11 mouse cellular contexts compared by ENCODE assay signal in the genomic region with DNA sequence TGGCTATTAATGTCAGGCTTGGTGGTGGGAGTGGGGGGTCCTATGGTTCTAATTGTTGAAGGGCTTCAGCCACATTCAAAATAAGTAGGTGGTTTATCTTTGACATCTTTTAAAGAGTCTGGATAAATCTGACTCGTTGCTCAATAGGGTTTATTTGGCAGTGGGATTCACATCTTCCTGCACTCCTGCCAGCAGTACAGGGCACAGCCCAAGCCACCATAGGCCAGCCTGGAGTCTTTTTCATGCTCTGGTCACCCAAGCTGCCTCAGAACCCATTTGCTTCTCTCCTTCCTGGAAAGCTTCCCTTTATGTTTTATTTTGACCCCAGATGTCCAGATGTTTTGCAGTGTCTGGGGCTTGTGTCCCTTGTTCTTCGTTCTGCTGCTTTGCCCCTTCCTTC. TPM values are rescaled to one million over a fixed set of nuclear protein-coding genes. Genes with fewer than 3 reads are reported as not detected.
DNase-seq lines count a peak whose midpoint lies in the region; ATAC-seq and TF ChIP-seq lines count a peak whose summit lies in the region.
"Had no signal": no experiment of that assay in that cellular context is flagged by ENCODE, and none has a peak within 500 bp of the region (broad histone marks: within the 10 kb centered on the region; RNA-seq: fewer than 3 reads in every experiment).

No protein-coding gene starts in this region.

- H3K4me1 ChIP-seq in forebrain, embryonic 15.5 days, result 0 out of 2 replicates have a peak, but pooled peaks cover 6% of the 10 kb centered on the region
- no peaks in the 10 kb centered on the region for H3K4me1 ChIP-seq in forebrain, postnatal 0 days (ENCODE audit: insufficient read depth)
- peaks cover 32% of the 10 kb centered on the region for H3K4me1 ChIP-seq in heart, embryonic 15.5 days (replicated peaks)
- peaks cover 19% of the 10 kb centered on the region for H3K4me1 ChIP-seq in neural tube, embryonic 15.5 days
- H3K4me1 ChIP-seq: embryonic facial prominence, embryonic 10.5 days had no signal

- DNase-seq in forebrain, postnatal 0 days, result no peak
- no peak for DNase-seq in heart, adult 8-10 months (ENCODE audit: low spot score)
- no peak for DNase-seq in neural tube, embryonic 10.5 days (ENCODE audit: extremely low spot score, low spot score)
- DNase-seq in spleen, postnatal 4 days (ENCODE audit: low spot score in 2 of 2), result no peak
- DNase-seq: kidney, adult 11 months had no signal

- H3K4me3 ChIP-seq in forebrain, embryonic 15.5 days, result no peak overlapping the region
- no peak overlapping the region for H3K4me3 ChIP-seq in forebrain, postnatal 0 days (ENCODE audit: low read depth, low read length)
- H3K4me3 ChIP-seq in heart, embryonic 15.5 days, result no peak overlapping the region
- H3K4me3 ChIP-seq in neural tube, embryonic 15.5 days (replicated peaks), result no peak overlapping the region
- H3K4me3 ChIP-seq: embryonic facial prominence, embryonic 10.5 days; heart, embryonic 10.5 days had no signal

- 0 out of 2 replicates have a peak overlapping the region, but pooled peaks have one; percentile 1 for H3K27ac ChIP-seq in forebrain, embryonic 15.5 days (replicated peaks)
- no peak overlapping the region for H3K27ac ChIP-seq in forebrain, postnatal 0 days (ENCODE audit: low read depth, low read length)
- H3K27ac ChIP-seq in heart, embryonic 15.5 days, result 0 out of 2 replicates have a peak overlapping the region, but pooled peaks have one; percentile 8
- peak overlapping the region; percentile 23; the same call in 1 of the 2 replicates for H3K27ac ChIP-seq in neural tube, embryonic 15.5 days (replicated peaks)
- H3K27ac ChIP-seq: embryonic facial prominence, embryonic 10.5 days; heart, embryonic 10.5 days had no signal

- H3K9me3 ChIP-seq in forebrain, embryonic 15.5 days, result no peaks in the 10 kb centered on the region
- no peaks in the 10 kb centered on the region for H3K9me3 ChIP-seq in forebrain, postnatal 0 days (ENCODE audit: low read length)
- no peaks in the 10 kb centered on the region for H3K9me3 ChIP-seq in heart, embryonic 15.5 days (replicated peaks)
- no peaks in the 10 kb centered on the region for H3K9me3 ChIP-seq in neural tube, embryonic 15.5 days (replicated peaks)
- H3K9me3 ChIP-seq: embryonic facial prominence, embryonic 10.5 days; G1E; heart, embryonic 10.5 days had no signal

- H3K4me2 ChIP-seq in forebrain, embryonic 15.5 days (replicated peaks), result no peak overlapping the region
- H3K4me2 ChIP-seq in forebrain, postnatal 0 days (ENCODE audit: low read depth), result no peak overlapping the region
- no peak overlapping the region for H3K4me2 ChIP-seq in heart, embryonic 15.5 days
- H3K4me2 ChIP-seq in neural tube, embryonic 15.5 days, result no peak overlapping the region

- peaks cover 72% of the 10 kb centered on the region for H3K36me3 ChIP-seq in forebrain, embryonic 15.5 days
- peaks cover 60% of the 10 kb centered on the region for H3K36me3 ChIP-seq in forebrain, postnatal 0 days (ENCODE audit: insufficient read depth)
- H3K36me3 ChIP-seq in heart, embryonic 15.5 days, result peaks cover 79% of the 10 kb centered on the region
- H3K36me3 ChIP-seq in neural tube, embryonic 15.5 days, result peaks cover 66% of the 10 kb centered on the region

- H3K27me3 ChIP-seq in forebrain, embryonic 15.5 days, result no peaks in the 10 kb centered on the region
- no peaks in the 10 kb centered on the region for H3K27me3 ChIP-seq in forebrain, postnatal 0 days (ENCODE audit: insufficient read depth, low read length)
- no peaks in the 10 kb centered on the region for H3K27me3 ChIP-seq in heart, embryonic 15.5 days
- H3K27me3 ChIP-seq in neural tube, embryonic 15.5 days (replicated peaks), result no peaks in the 10 kb centered on the region

- no peak for ATAC-seq in forebrain, embryonic 15.5 days (replicated peaks)
- no peak for ATAC-seq in forebrain, postnatal 0 days
- no peak for ATAC-seq in heart, embryonic 15.5 days (replicated peaks; ENCODE audit: insufficient number of reproducible peaks, insufficient read depth, low FRiP score, low read depth)
- ATAC-seq in neural tube, embryonic 15.5 days (ENCODE audit: low FRiP score), result no peak

- WGBS in forebrain, embryonic 15.5 days, result 77% methylated on average over 2 of the region's 2 CpGs
- WGBS in forebrain, postnatal 0 days, result 74% methylated on average over 2 of the region's 2 CpGs
- 71% methylated on average over 2 of the region's 2 CpGs for WGBS in heart, embryonic 15.5 days
- WGBS in neural tube, embryonic 15.5 days, result 80% methylated on average over 2 of the region's 2 CpGs

- H3K9ac ChIP-seq in forebrain, embryonic 15.5 days (replicated peaks), result no peak overlapping the region
- no peak overlapping the region for H3K9ac ChIP-seq in forebrain, postnatal 0 days
- H3K9ac ChIP-seq in heart, embryonic 15.5 days, result no peak overlapping the region
- H3K9ac ChIP-seq in neural tube, embryonic 15.5 days (replicated peaks), result no peak overlapping the region

- no peak for TF ChIP-seq CTCF in forebrain, postnatal 0 days (IDR thresholded peaks at IDR 0.05; ENCODE audit: low read depth)

RNA-seq across cellular contexts. Expression of a gene that starts 7.6 kb away (rescaled TPM):
- 3.4 and 3.5 TPM in 2 replicates for polyA plus RNA-seq in forebrain, embryonic 15.5 days (2015; fragmentation: Nextera tagmentation; extraction: Ambion mirVana)
- 6.2 and 8.8 TPM in 2 replicates for total RNA-seq in forebrain, postnatal 0 days (2014; rRNA removed)
- polyA plus RNA-seq in forebrain, postnatal 0 days (2015; fragmentation: Nextera tagmentation; extraction: Ambion mirVana), result 4.7 and 7.6 TPM in 2 replicates
- 282 and 297 TPM in 2 replicates for polyA plus RNA-seq in heart, embryonic 15.5 days (2015; fragmentation: Nextera tagmentation; extraction: Ambion mirVana)
- total RNA-seq in heart, adult 8-10 months (2022), result 1,000 to 10,000 TPM; 1,301 to 1,379 (median 1,330) TPM
- polyA plus RNA-seq in neural tube, embryonic 15.5 days (2015; fragmentation: Nextera tagmentation; extraction: Ambion mirVana), result 7.5 and 12.0 TPM in 2 replicates

RNA-seq across cellular contexts. Expression of a gene that starts 13.2 kb away (rescaled TPM):
- polyA plus RNA-seq in forebrain, embryonic 15.5 days (2015; fragmentation: Nextera tagmentation; extraction: Ambion mirVana), result 119 and 134 TPM in 2 replicates
- total RNA-seq in forebrain, postnatal 0 days (2014; rRNA removed), result 70.0 and 113 TPM in 2 replicates
- polyA plus RNA-seq in forebrain, postnatal 0 days (2015; fragmentation: Nextera tagmentation; extraction: Ambion mirVana), result 89.7 and 102 TPM in 2 replicates
- polyA plus RNA-seq in heart, embryonic 15.5 days (2015; fragmentation: Nextera tagmentation; extraction: Ambion mirVana), result 79.0 and 98.4 TPM in 2 replicates
- 100 to 1,000 TPM in 1 of 4 experiments, 10 to 100 TPM in 3; 84.3 to 103 (median 91.3) TPM for total RNA-seq in heart, adult 8-10 months (2022)
- polyA plus RNA-seq in neural tube, embryonic 15.5 days (2015; fragmentation: Nextera tagmentation; extraction: Ambion mirVana), result 88.7 and 104 TPM in 2 replicates

RNA-seq across cellular contexts. Expression of a gene that starts 22.5 kb away (rescaled TPM):
- 34.6 and 41.3 TPM in 2 replicates for polyA plus RNA-seq in forebrain, embryonic 15.5 days (2015; fragmentation: Nextera tagmentation; extraction: Ambion mirVana)
- 125 and 170 TPM in 2 replicates for total RNA-seq in forebrain, postnatal 0 days (2014; rRNA removed)
- polyA plus RNA-seq in forebrain, postnatal 0 days (2015; fragmentation: Nextera tagmentation; extraction: Ambion mirVana), result 130 and 150 TPM in 2 replicates
- polyA plus RNA-seq in heart, embryonic 15.5 days (2015; fragmentation: Nextera tagmentation; extraction: Ambion mirVana), result 54.8 TPM in 2 replicates
- total RNA-seq in heart, adult 8-10 months (2022), result 10 to 100 TPM; 31.2 to 51.0 (median 43.8) TPM
- 197 and 217 TPM in 2 replicates for polyA plus RNA-seq in neural tube, embryonic 15.5 days (2015; fragmentation: Nextera tagmentation; extraction: Ambion mirVana)

RNA-seq across cellular contexts. Expression of a gene that starts 35.7 kb away (rescaled TPM):
- polyA plus RNA-seq in forebrain, embryonic 15.5 days (2015; fragmentation: Nextera tagmentation; extraction: Ambion mirVana), result 12.7 and 14.1 TPM in 2 replicates
- total RNA-seq in forebrain, postnatal 0 days (2014; rRNA removed), result 43.0 and 55.8 TPM in 2 replicates
- polyA plus RNA-seq in forebrain, postnatal 0 days (2015; fragmentation: Nextera tagmentation; extraction: Ambion mirVana), result 6.7 and 9.7 TPM in 2 replicates
- 12.6 and 17.9 TPM in 2 replicates for polyA plus RNA-seq in heart, embryonic 15.5 days (2015; fragmentation: Nextera tagmentation; extraction: Ambion mirVana)
- 10 to 100 TPM; 33.4 to 44.4 (median 34.7) TPM for total RNA-seq in heart, adult 8-10 months (2022)
- 21.9 and 22.2 TPM in 2 replicates for polyA plus RNA-seq in neural tube, embryonic 15.5 days (2015; fragmentation: Nextera tagmentation; extraction: Ambion mirVana)

RNA-seq across cellular contexts. Expression of a gene that starts 41.9 kb away (rescaled TPM):
- polyA plus RNA-seq in forebrain, embryonic 15.5 days (2015; fragmentation: Nextera tagmentation; extraction: Ambion mirVana), result 94.6 and 97.7 TPM in 2 replicates
- 60.5 and 64.3 TPM in 2 replicates for total RNA-seq in forebrain, postnatal 0 days (2014; rRNA removed)
- polyA plus RNA-seq in forebrain, postnatal 0 days (2015; fragmentation: Nextera tagmentation; extraction: Ambion mirVana), result 58.3 and 60.9 TPM in 2 replicates
- 36.1 and 50.6 TPM in 2 replicates for polyA plus RNA-seq in heart, embryonic 15.5 days (2015; fragmentation: Nextera tagmentation; extraction: Ambion mirVana)
- 10 to 100 TPM in 3 of 4 experiments, 1 to 10 TPM in 1; 10.0 to 16.0 (median 12.3) TPM for total RNA-seq in heart, adult 8-10 months (2022)
- 71.4 and 71.6 TPM in 2 replicates for polyA plus RNA-seq in neural tube, embryonic 15.5 days (2015; fragmentation: Nextera tagmentation; extraction: Ambion mirVana)

Comparison
In these comparisons a context has a peak if more than half of its experiments do, and no peak if none do; other contexts are left out.
1. RNA of a gene that starts 7.6 kb away (polyA plus RNA-seq): 282 to 297 TPM in heart, embryonic 15.5 days; 7.5 to 12.0 TPM in neural tube, embryonic 15.5 days, 4.7 to 7.6 TPM in forebrain, postnatal 0 days and 3.4 to 3.5 TPM in forebrain, embryonic 15.5 days; every median in the first group is over 10 times any median in the second.